Mouse (Mus musculus) liver, postnatal 0 days (tissue): ENCODE results near the gene Olfr1145. TPM values are rescaled to one million over a fixed set of nuclear protein-coding genes. Genes with fewer than 3 reads are reported as not detected.

Source experiments
- ATAC-seq: fragments of 200-750 bp; cut with Nextera tagmentation; 2 replicates; pipeline ENCODE4 v1.8.0; 2017; ENCODE audit warnings: mild to moderate bottlenecking, moderate library complexity
- DNase-seq: peaks from one replicate; pipeline ENCODE4 v3.0.0-alpha.2; 2016
- H3K27ac ChIP-seq: fragments of 300-500 bp; sonication (generic); 2 replicates; pipeline ENCODE4 v1.5.1; 2014; ENCODE audit warnings: antibody characterized with exemption, moderate library complexity, mild to moderate bottlenecking, low read depth
- H3K27me3 ChIP-seq: fragments of 300-500 bp; sonication (generic); 2 replicates; pipeline ENCODE4 v1.6.1; 2014; ENCODE audit warnings: low read length, control low read depth, mixed read lengths; ENCODE audit not compliant: insufficient read depth
- H3K36me3 ChIP-seq: fragments of 300-500 bp; sonication (generic); replicated peaks from 2 replicates; pipeline ENCODE4 v1.6.1; 2014; ENCODE audit warnings: mild to moderate bottlenecking, control low read depth, low read length, moderate library complexity, mixed read lengths; ENCODE audit not compliant: insufficient read depth
- H3K4me1 ChIP-seq: fragments of 300-500 bp; sonication (generic); 2 replicates; pipeline ENCODE4 v1.6.1; 2014; ENCODE audit warnings: antibody characterized with exemption, mild to moderate bottlenecking, control low read depth; ENCODE audit not compliant: insufficient read depth
- H3K4me2 ChIP-seq: fragments of 300-500 bp; sonication (generic); 2 replicates; pipeline ENCODE4 v1.6.1; 2014; ENCODE audit warnings: low read depth, mild to moderate bottlenecking, low read length, moderate library complexity, mixed read lengths
- H3K4me3 ChIP-seq: fragments of 300-500 bp; sonication (generic); 2 replicates; pipeline ENCODE4 v1.5.1; 2014; ENCODE audit warnings: low read depth, low read length
- H3K9ac ChIP-seq: fragments of 300-500 bp; sonication (generic); replicated peaks from 2 replicates; pipeline ENCODE4 v1.6.1; 2014; ENCODE audit warnings: mild to moderate bottlenecking, moderate library complexity
- H3K9me3 ChIP-seq: fragments of 300-500 bp; sonication (generic); 2 replicates; pipeline ENCODE4 v1.6.1; 2016; ENCODE audit warnings: mild to moderate bottlenecking, control low read depth, low read length, mixed read lengths
- CTCF ChIP-seq: sonication (generic); IDR thresholded peaks from 2 replicates; pipeline ENCODE4 v1.5.1; 2016; ENCODE audit warnings: antibody characterized with exemption, low read depth
- EP300 ChIP-seq: IDR thresholded peaks from 2 replicates; pipeline ENCODE4 v1.6.1; 2016; ENCODE audit warnings: antibody characterized with exemption, low read depth, mild to moderate bottlenecking
- WGBS: fragments of 180-500 bp; shearing (Covaris S2); extraction: QIAGEN DNeasy Blood & Tissue Kit; methylation state at CpG from one replicate; pipeline ENCODE4 v1.1.7; 2014; ENCODE audit not compliant: insufficient replicate concordance; 5-methylcytosine and 5-hydroxymethylcytosine counted together
- polyA plus RNA-seq: library from polyadenylated mRNA; unstranded; fragments of >200 nt; fragmentation: Nextera tagmentation; extraction: Ambion mirVana; gene quantifications from 2 replicates; pipeline ENCODE4 v1.2.1, GENCODE M21; 2015

The Olfr1145 gene
- not detected in 2 replicates for polyA plus RNA-seq

- ATAC-seq (no peak), DNase-seq (no peak)
- H3K27ac ChIP-seq, result no peak within 1 kb of the TSS
- H3K9me3 ChIP-seq, result no peaks in the 10 kb centered on the region
- no peak for TF ChIP-seq CTCF
- no peak for TF ChIP-seq EP300
- no peak within 1 kb of the TSS for H3K9ac ChIP-seq
- H3K4me1 ChIP-seq, result no peaks in the 10 kb centered on the region
- no peaks in the 10 kb centered on the region for H3K36me3 ChIP-seq
- no peak within 1 kb of the TSS for H3K4me2 ChIP-seq
- no peak within 1 kb of the TSS for H3K4me3 ChIP-seq
- 53% methylated on average over 1 of the region's 1 CpGs for WGBS
- H3K27me3 ChIP-seq, result no peaks in the 10 kb centered on the region
These were observed at the start of gene Olfr1145 for GRCm38 (mm10) chr2:87809522-87809921. TSS of gene Olfr1145 (plus strand) at chr2:87809822.

- WGBS, result 40% methylated on average over 1 of the region's 1 CpGs
These were observed 33.5 kb upstream of the Olfr1145 start for GRCm38 (mm10) chr2:87776143-87776542.

GRCm38 (mm10) chr2:87779183-87779582 is 30.4 kb upstream of the Olfr1145 start, which contains the start of gene Olfr152:
TSS of gene Olfr152 (plus strand) at chr2:87779483.
- H3K27me3 ChIP-seq, result no peaks in the 10 kb centered on the region
- no peak for ATAC-seq
- no peak within 1 kb of the TSS for H3K27ac ChIP-seq
- no peak within 1 kb of the TSS for H3K4me2 ChIP-seq
- no peaks in the 10 kb centered on the region for H3K9me3 ChIP-seq
- no peaks in the 10 kb centered on the region for H3K4me1 ChIP-seq
- no peak for DNase-seq
- no peaks in the 10 kb centered on the region for H3K36me3 ChIP-seq
- no peak within 1 kb of the TSS for H3K4me3 ChIP-seq
- TF ChIP-seq EP300, result no peak
- TF ChIP-seq CTCF, result no peak
- 72% methylated on average over 4 of the region's 4 CpGs for WGBS
- no peak within 1 kb of the TSS for H3K9ac ChIP-seq

More at GRCm38 (mm10) chr2:87776143-87776542, 33.5 kb upstream of the Olfr1145 start:
- Histone ChIP-seq H3K4me1 (no peaks in the 10 kb centered on the region), H3K4me3 (no peak overlapping the region), H3K27ac (no peak overlapping the region), H3K27me3 (no peaks in the 10 kb centered on the region), H3K4me2 (no peak overlapping the region), H3K9me3 (no peaks in the 10 kb centered on the region), H3K36me3 (no peaks in the 10 kb centered on the region), H3K9ac (no peak overlapping the region)
- no peak for TF ChIP-seq CTCF
- no peak for TF ChIP-seq EP300
- ATAC-seq, result no peak
- no peak for DNase-seq

- Histone ChIP-seq H3K27me3 (no peaks in the 10 kb centered on the region), H3K27ac (no peak within 1 kb of the TSS), H3K36me3 (no peaks in the 10 kb centered on the region), H3K9me3 (no peaks in the 10 kb centered on the region), H3K4me1 (no peaks in the 10 kb centered on the region), H3K4me2 (no peak within 1 kb of the TSS), H3K9ac (no peak within 1 kb of the TSS), H3K4me3 (no peak within 1 kb of the TSS)
- DNase-seq, result no peak
- ATAC-seq, result no peak
- TF ChIP-seq EP300, result no peak
- no peak for TF ChIP-seq CTCF
These were observed 9.3 kb upstream of the Olfr1145 start, which contains the start of gene Olfr1143 for GRCm38 (mm10) chr2:87800292-87800691. TSS of gene Olfr1143 (plus strand) at chr2:87800592.

- Histone ChIP-seq H3K27me3 (no peaks in the 10 kb centered on the region), H3K4me2 (no peak within 1 kb of the TSS), H3K36me3 (no peaks in the 10 kb centered on the region), H3K4me1 (no peaks in the 10 kb centered on the region), H3K9me3 (no peaks in the 10 kb centered on the region), H3K4me3 (no peak within 1 kb of the TSS), H3K27ac (no peak within 1 kb of the TSS), H3K9ac (no peak within 1 kb of the TSS)
- TF ChIP-seq CTCF, result no peak
- no peak for TF ChIP-seq EP300
- DNase-seq (no peak), ATAC-seq (no peak)
- WGBS, result 61% methylated on average over 1 of the region's 1 CpGs
These were observed 20.6 kb downstream of the Olfr1145 start, which contains the start of gene Olfr1148 for GRCm38 (mm10) chr2:87830233-87830632. TSS of gene Olfr1148 (plus strand) at chr2:87830533.

- Histone ChIP-seq H3K4me3 (no peak within 1 kb of the TSS), H3K27ac (no peak within 1 kb of the TSS), H3K4me1 (no peaks in the 10 kb centered on the region), H3K9ac (no peak within 1 kb of the TSS), H3K9me3 (no peaks in the 10 kb centered on the region), H3K36me3 (no peaks in the 10 kb centered on the region), H3K27me3 (no peaks in the 10 kb centered on the region), H3K4me2 (no peak within 1 kb of the TSS)
- no peak for ATAC-seq
- DNase-seq, result no peak
- WGBS, result 64% methylated on average over 1 of the region's 1 CpGs
- TF ChIP-seq CTCF (no peak), EP300 (no peak)
These were observed 34.1 kb downstream of the Olfr1145 start, which contains the start of gene Olfr1150-ps1 for GRCm38 (mm10) chr2:87843693-87844092. TSS of gene Olfr1150-ps1 (plus strand) at chr2:87843993.

GRCm38 (mm10) chr2:87855562-87855961 is 45.9 kb downstream of the Olfr1145 start, which contains the start of gene Olfr1151:
TSS of gene Olfr1151 (plus strand) at chr2:87855862.
- no peak within 1 kb of the TSS for H3K4me3 ChIP-seq
- no peaks in the 10 kb centered on the region for H3K4me1 ChIP-seq
- H3K9me3 ChIP-seq, result no peaks in the 10 kb centered on the region
- TF ChIP-seq CTCF (no peak), EP300 (no peak)
- ATAC-seq (no peak), DNase-seq (no peak)
- no peaks in the 10 kb centered on the region for H3K36me3 ChIP-seq
- no peak within 1 kb of the TSS for H3K4me2 ChIP-seq
- no peak within 1 kb of the TSS for H3K27ac ChIP-seq
- no peaks in the 10 kb centered on the region for H3K27me3 ChIP-seq
- WGBS, result 81% methylated on average over 1 of the region's 1 CpGs
- H3K9ac ChIP-seq, result no peak within 1 kb of the TSS

Other genes with a start within 250 kb of the Olfr1145 start
- not detected in 2 replicates for gene Olfr1129, start 235.9 kb upstream of the Olfr1145 start, polyA plus RNA-seq
- gene Olfr1130, start 203.6 kb upstream of the Olfr1145 start, polyA plus RNA-seq, result not detected in 2 replicates
- gene Olfr1131, start 182.7 kb upstream of the Olfr1145 start, polyA plus RNA-seq, result not detected in 2 replicates
- gene Olfr1132, start 172.3 kb upstream of the Olfr1145 start, polyA plus RNA-seq, result not detected in 2 replicates
- not detected in 2 replicates for gene Olfr1133, start 162.4 kb upstream of the Olfr1145 start, polyA plus RNA-seq
- gene Olfr1134, start 151.4 kb upstream of the Olfr1145 start, polyA plus RNA-seq, result not detected in 2 replicates
- not detected in 2 replicates for gene Olfr1135, start 136.2 kb upstream of the Olfr1145 start, polyA plus RNA-seq
- gene Olfr1136, start 115.9 kb upstream of the Olfr1145 start, polyA plus RNA-seq, result not detected in 2 replicates
- not detected in 2 replicates for gene Olfr1137, start 96.6 kb upstream of the Olfr1145 start, polyA plus RNA-seq
- gene Olfr1138, start 69.8 kb upstream of the Olfr1145 start, polyA plus RNA-seq, result not detected in 2 replicates
- not detected in 2 replicates for gene Olfr1140, start 66.1 kb upstream of the Olfr1145 start, polyA plus RNA-seq
- gene Olfr1141, start 55.8 kb upstream of the Olfr1145 start, polyA plus RNA-seq, result not detected in 2 replicates
- gene Olfr152, start 30.3 kb upstream of the Olfr1145 start, polyA plus RNA-seq, result not detected in 2 replicates
- not detected in 2 replicates for gene Olfr1143, start 9.2 kb upstream of the Olfr1145 start, polyA plus RNA-seq
- gene Olfr1148, start 20.7 kb downstream of the Olfr1145 start, polyA plus RNA-seq, result not detected in 2 replicates
- not detected in 2 replicates for gene Olfr1150-ps1, start 34.2 kb downstream of the Olfr1145 start, polyA plus RNA-seq
- not detected in 2 replicates for gene Olfr1151, start 46.0 kb downstream of the Olfr1145 start, polyA plus RNA-seq
- not detected in 2 replicates for gene Olfr1152, start 56.7 kb downstream of the Olfr1145 start, polyA plus RNA-seq
- not detected in 2 replicates for gene Olfr1153, start 85.1 kb downstream of the Olfr1145 start, polyA plus RNA-seq
- not detected in 2 replicates for gene Olfr1154, start 95.3 kb downstream of the Olfr1145 start, polyA plus RNA-seq
- not detected in 2 replicates for gene Olfr1155, start 135.3 kb downstream of the Olfr1145 start, polyA plus RNA-seq
- gene Olfr1156, start 143.3 kb downstream of the Olfr1145 start, polyA plus RNA-seq, result not detected in 2 replicates
- not detected in 2 replicates for gene Olfr1157, start 158.5 kb downstream of the Olfr1145 start, polyA plus RNA-seq
- gene Olfr74, start 164.8 kb downstream of the Olfr1145 start, polyA plus RNA-seq, result not detected in 2 replicates
- not detected in 2 replicates for gene Olfr1158, start 180.3 kb downstream of the Olfr1145 start, polyA plus RNA-seq
- not detected in 2 replicates for gene Olfr1160, start 198.4 kb downstream of the Olfr1145 start, polyA plus RNA-seq
- gene Olfr1161, start 213.0 kb downstream of the Olfr1145 start, polyA plus RNA-seq, result not detected in 2 replicates
- gene Olfr73, start 227.9 kb downstream of the Olfr1145 start, polyA plus RNA-seq, result not detected in 2 replicates
- gene Olfr1162, start 241.3 kb downstream of the Olfr1145 start, polyA plus RNA-seq, result not detected in 2 replicates